Mouse (Mus musculus) intestine, embryonic 16.5 days (tissue): ENCODE results near the gene Ppp4r4. TPM values are rescaled to one million over a fixed set of nuclear protein-coding genes. Genes with fewer than 3 reads are reported as not detected.
"Not testable (repeated sequence)": the region's sequence is repeated elsewhere in the genome, so short reads cannot be mapped to it uniquely, and the experiment has no call there.

Source experiments
- ATAC-seq: fragments of 200-750 bp; cut with Nextera tagmentation; 2 replicates; pipeline ENCODE4 v1.8.0; 2017; ENCODE audit warnings: moderate TSS enrichment, moderate library complexity
- H3K27ac ChIP-seq: fragments of 300-500 bp; sonication (generic); 2 replicates; pipeline ENCODE4 v1.5.1; 2014; ENCODE audit warnings: mild to moderate bottlenecking, low read length
- H3K27me3 ChIP-seq: fragments of 300-500 bp; sonication (generic); replicated peaks from 2 replicates; pipeline ENCODE4 v1.6.1; 2014; ENCODE audit warnings: low read length, control low read depth, mixed read lengths; ENCODE audit not compliant: control insufficient read depth, insufficient read depth
- H3K36me3 ChIP-seq: fragments of 300-500 bp; sonication (generic); 2 replicates; pipeline ENCODE4 v1.6.1; 2014; ENCODE audit warnings: low read length, control low read depth; ENCODE audit not compliant: control insufficient read depth, insufficient read depth
- H3K4me1 ChIP-seq: fragments of 300-500 bp; sonication (generic); 2 replicates; pipeline ENCODE4 v1.6.1; 2014; ENCODE audit warnings: low read length, control low read depth, mixed read lengths; ENCODE audit not compliant: control insufficient read depth, insufficient read depth
- H3K4me2 ChIP-seq: fragments of 300-500 bp; sonication (generic); 2 replicates; pipeline ENCODE4 v1.6.1; 2014; ENCODE audit warnings: low read depth, low read length, control low read depth
- H3K4me3 ChIP-seq: fragments of 300-500 bp; sonication (generic); 2 replicates; pipeline ENCODE4 v1.5.1; 2014; ENCODE audit warnings: mild to moderate bottlenecking, low read length
- H3K9ac ChIP-seq: fragments of 300-500 bp; sonication (generic); 2 replicates; pipeline ENCODE4 v1.6.1; 2014; ENCODE audit warnings: low read depth, low read length
- H3K9me3 ChIP-seq: fragments of 300-500 bp; sonication (generic); 2 replicates; pipeline ENCODE4 v1.6.1; 2016; ENCODE audit warnings: low read length, control low read depth; ENCODE audit not compliant: control insufficient read depth
- WGBS: fragments of 180-500 bp; shearing (Covaris S2); extraction: QIAGEN DNeasy Blood & Tissue Kit; methylation state at CpG from one replicate; pipeline ENCODE4 v1.1.7; 2014; 5-methylcytosine and 5-hydroxymethylcytosine counted together
- polyA plus RNA-seq: library from polyadenylated mRNA; unstranded; fragments of >200 nt; fragmentation: Nextera tagmentation; extraction: Ambion mirVana; gene quantifications from 2 replicates; pipeline ENCODE4 v1.2.1, GENCODE M21; 2015

Gene Ppp4r4
- polyA plus RNA-seq, 1 experiment from 2014 or later, result 0.76 TPM

DNA sequence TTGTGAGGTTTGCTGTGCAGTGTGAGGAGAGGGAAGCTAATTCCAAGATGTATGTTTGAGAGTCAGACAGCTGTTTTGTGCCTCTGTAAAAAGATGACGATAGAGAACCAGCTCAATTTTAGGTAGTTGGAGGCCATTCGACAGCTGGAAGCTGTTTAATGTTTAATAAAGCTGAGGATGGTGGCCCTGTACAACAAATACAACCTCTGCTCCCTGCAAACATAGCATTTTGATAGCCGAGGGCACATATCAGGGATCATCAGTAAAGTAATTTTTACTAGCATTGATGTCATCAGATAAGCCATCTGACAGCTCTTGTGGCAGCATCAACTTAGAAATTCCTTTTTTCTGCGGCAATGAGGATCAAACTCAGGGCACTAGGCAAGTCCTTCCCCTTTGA, 19.3 kb downstream of the Ppp4r4 start:
- Histone ChIP-seq H3K9me3 (no peaks in the 10 kb centered on the region), H3K4me2 (no peak overlapping the region), H3K9ac (no peak overlapping the region), H3K4me1 (no peaks in the 10 kb centered on the region), H3K36me3 (no peaks in the 10 kb centered on the region), H3K27ac (no peak overlapping the region), H3K27me3 (no peaks in the 10 kb centered on the region), H3K4me3 (no peak overlapping the region)
- no peak for ATAC-seq
- 49% methylated on average over 4 of the region's 4 CpGs for WGBS

DNA sequence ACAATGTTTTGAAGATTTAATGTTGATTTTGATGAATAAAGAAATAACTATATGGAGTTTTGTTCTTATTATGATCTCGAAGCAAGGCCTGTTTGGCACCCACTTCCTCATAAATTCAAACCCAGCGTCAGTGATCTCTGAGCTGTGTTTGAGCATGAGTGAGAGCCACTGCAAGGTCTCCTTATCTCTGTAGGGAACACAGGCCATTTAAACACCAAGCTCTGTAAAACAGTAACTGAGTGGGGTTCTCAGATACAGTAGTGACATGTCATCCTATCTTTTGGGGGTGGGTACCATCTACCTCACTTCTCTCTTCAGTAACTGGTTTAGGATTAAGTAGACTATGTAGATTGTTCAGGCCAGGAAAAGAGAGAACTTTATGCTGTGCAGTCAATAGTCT, 20.4 kb downstream of the Ppp4r4 start:
- WGBS, result 53% methylated on average over 2 of the region's 2 CpGs
- H3K9ac ChIP-seq, result no peak overlapping the region
- H3K36me3 ChIP-seq, result no peaks in the 10 kb centered on the region
- H3K4me2 ChIP-seq, result no peak overlapping the region
- no peak overlapping the region for H3K4me3 ChIP-seq
- H3K27me3 ChIP-seq, result no peaks in the 10 kb centered on the region
- no peaks in the 10 kb centered on the region for H3K9me3 ChIP-seq
- ATAC-seq, result no peak
- no peaks in the 10 kb centered on the region for H3K4me1 ChIP-seq
- no peak overlapping the region for H3K27ac ChIP-seq

DNA sequence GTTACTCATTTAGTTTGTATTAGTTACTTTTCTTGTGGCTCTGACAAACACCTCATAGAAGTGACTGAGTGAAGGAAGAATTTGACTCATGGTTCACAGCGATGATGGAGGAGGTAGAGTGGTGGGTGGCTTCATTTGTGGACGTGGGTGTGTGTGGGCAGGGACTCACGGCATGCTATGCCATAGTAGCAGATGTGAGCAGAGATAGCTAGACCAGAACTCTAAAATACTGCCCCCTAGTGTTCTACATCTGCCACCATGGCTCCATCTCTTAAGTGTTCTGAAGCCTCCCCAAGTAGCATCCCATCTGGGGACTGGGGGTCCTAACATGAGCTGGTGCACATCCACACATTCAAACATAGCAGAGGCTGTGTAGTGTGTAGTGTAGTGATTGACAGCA, 21.4 kb downstream of the Ppp4r4 start:
- no peak overlapping the region for H3K27ac ChIP-seq

DNA sequence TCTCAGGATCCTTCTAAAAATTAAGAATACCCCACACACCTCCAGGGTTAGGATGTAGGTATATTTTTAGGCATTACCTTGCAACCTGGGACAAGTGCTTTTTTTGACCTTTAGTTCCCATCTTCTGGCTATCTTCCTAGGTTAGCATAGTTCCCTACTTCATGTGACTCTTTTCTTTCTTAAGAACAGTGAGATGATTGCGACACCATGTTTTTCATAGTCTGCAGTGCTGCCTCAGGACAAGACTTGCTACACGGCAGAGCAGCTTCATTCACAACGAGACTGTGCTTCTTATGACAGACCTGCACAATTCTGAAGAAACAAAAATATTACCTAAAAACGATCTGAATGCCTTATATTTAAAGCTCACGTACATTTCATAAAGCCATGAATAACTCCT, 24.8 kb downstream of the Ppp4r4 start:
- Histone ChIP-seq H3K4me2 (no peak overlapping the region), H3K36me3 (no peaks in the 10 kb centered on the region), H3K27ac (no peak overlapping the region), H3K4me3 (no peak overlapping the region), H3K9ac (no peak overlapping the region), H3K4me1 (no peaks in the 10 kb centered on the region), H3K9me3 (no peaks in the 10 kb centered on the region), H3K27me3 (no peaks in the 10 kb centered on the region)
- no peak for ATAC-seq
- WGBS, result 91% methylated on average over 5 of the region's 5 CpGs

More for the DNA sequence above, 21.4 kb downstream of the Ppp4r4 start:
- no peak overlapping the region for H3K9ac ChIP-seq
- no peaks in the 10 kb centered on the region for H3K9me3 ChIP-seq
- no peaks in the 10 kb centered on the region for H3K36me3 ChIP-seq
- 78% methylated on average over 3 of the region's 3 CpGs for WGBS
- H3K4me3 ChIP-seq, result no peak overlapping the region
- H3K4me2 ChIP-seq, result no peak overlapping the region
- H3K27me3 ChIP-seq, result no peaks in the 10 kb centered on the region
- H3K4me1 ChIP-seq, result no peaks in the 10 kb centered on the region
- ATAC-seq, result no peak

DNA sequence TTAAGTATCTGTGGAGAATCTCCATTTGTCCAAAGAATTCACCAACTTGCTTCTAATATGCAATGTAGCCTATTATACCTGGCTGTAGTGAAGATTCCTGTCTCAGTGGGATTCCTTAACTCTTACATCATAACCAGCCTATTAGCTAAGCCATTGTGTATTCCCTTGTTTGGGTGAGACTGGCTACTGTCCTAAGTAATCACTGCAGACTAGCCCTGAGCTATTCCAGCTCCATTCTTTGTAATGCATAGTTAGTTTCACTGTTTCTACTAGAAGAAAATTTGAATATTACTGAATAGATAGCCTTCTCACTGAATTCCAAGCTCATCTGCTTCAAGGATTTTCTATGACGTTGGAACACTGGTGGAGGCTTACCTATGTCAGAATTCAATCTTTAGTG, 32.6 kb downstream of the Ppp4r4 start:
- Histone ChIP-seq H3K4me2 (no peak overlapping the region), H3K9ac (no peak overlapping the region), H3K27ac (no peak overlapping the region), H3K4me3 (no peak overlapping the region), H3K9me3 (no peaks in the 10 kb centered on the region), H3K27me3 (no peaks in the 10 kb centered on the region), H3K36me3 (no peaks in the 10 kb centered on the region), H3K4me1 (no peaks in the 10 kb centered on the region)
- ATAC-seq, result no peak
- WGBS, result 71% methylated on average over 1 of the region's 1 CpGs

DNA sequence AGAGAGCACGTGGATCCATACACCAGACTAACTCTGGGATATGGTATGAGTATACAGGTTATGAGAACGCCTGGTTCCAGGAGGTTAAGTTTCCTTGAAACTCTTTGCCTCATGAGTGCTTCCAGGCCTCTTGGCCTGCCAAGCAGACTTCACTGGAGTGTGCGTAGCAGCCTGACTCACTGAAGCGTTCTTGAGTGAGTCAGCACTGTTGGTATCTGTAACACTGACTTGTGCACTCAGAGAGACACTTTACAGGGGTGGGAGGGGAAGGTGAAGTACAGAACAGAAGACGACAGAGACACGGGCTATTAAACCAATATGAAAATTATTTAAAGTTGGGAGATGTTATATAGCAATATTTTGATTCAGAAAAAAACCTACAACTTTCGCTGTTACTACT, 33.1 kb downstream of the Ppp4r4 start:
- ATAC-seq, result no peak
- no peaks in the 10 kb centered on the region for H3K9me3 ChIP-seq
- no peaks in the 10 kb centered on the region for H3K4me1 ChIP-seq
- no peak overlapping the region for H3K4me3 ChIP-seq
- 84% methylated on average over 7 of the region's 7 CpGs for WGBS
- H3K27ac ChIP-seq, result no peak overlapping the region
- no peak overlapping the region for H3K9ac ChIP-seq
- H3K4me2 ChIP-seq, result no peak overlapping the region
- no peaks in the 10 kb centered on the region for H3K36me3 ChIP-seq
- H3K27me3 ChIP-seq, result no peaks in the 10 kb centered on the region

DNA sequence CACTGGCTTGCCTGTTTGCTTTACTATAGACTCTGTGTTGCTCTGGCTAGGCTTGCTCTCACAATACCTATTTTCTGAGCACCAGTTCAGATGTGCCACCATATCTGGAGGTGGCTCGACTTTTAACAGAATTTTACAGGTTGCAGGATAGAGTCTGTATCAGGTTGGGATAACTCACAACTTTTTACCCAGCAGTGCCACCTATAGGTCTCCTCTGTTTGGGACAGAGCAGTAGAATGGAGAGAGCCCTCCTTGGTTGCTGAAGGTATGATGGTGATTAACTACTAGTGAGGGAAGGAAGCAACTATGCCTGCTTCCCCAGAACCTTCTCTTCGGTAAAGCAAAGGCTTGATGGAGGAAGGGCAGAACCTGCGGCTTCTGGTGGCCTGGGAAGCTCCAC, 35.0 kb downstream of the Ppp4r4 start:
- WGBS, result 56% methylated on average over 3 of the region's 3 CpGs
- no peak for ATAC-seq
- H3K4me2 ChIP-seq, result no peak overlapping the region
- no peaks in the 10 kb centered on the region for H3K9me3 ChIP-seq
- no peaks in the 10 kb centered on the region for H3K4me1 ChIP-seq
- H3K27me3 ChIP-seq, result no peaks in the 10 kb centered on the region
- no peak overlapping the region for H3K27ac ChIP-seq
- H3K9ac ChIP-seq, result no peak overlapping the region
- H3K4me3 ChIP-seq, result no peak overlapping the region
- H3K36me3 ChIP-seq, result no peaks in the 10 kb centered on the region

DNA sequence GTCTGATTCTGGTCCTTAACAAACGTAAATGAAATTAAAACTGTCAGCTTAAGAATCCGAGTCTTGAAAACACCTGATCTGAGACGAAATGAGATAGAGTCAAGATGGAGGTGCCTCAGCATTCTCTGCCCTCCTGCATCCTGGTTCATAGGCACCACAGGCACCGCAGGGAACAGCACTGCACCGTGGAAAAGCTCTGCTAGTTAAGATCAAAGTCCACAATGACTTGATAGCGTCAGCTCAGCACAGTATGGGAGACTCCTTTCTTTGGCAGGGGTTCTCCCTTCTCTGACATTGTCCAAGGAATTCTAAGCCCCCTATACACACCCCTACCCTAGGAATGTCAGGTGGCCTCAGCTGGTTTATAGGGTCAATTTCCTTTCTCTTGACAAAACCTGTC, 37.6 kb downstream of the Ppp4r4 start:
- no peaks in the 10 kb centered on the region for H3K4me1 ChIP-seq
- WGBS, result 49% methylated on average over 6 of the region's 6 CpGs
- H3K36me3 ChIP-seq, result no peaks in the 10 kb centered on the region
- H3K9me3 ChIP-seq, result no peaks in the 10 kb centered on the region
- H3K27me3 ChIP-seq, result no peaks in the 10 kb centered on the region
- no peak overlapping the region for H3K4me2 ChIP-seq
- no peak overlapping the region for H3K9ac ChIP-seq
- ATAC-seq, result peak; percentile 62; the same call in 1 of the 2 replicates
- H3K4me3 ChIP-seq, result no peak overlapping the region
- H3K27ac ChIP-seq, result no peak overlapping the region

DNA sequence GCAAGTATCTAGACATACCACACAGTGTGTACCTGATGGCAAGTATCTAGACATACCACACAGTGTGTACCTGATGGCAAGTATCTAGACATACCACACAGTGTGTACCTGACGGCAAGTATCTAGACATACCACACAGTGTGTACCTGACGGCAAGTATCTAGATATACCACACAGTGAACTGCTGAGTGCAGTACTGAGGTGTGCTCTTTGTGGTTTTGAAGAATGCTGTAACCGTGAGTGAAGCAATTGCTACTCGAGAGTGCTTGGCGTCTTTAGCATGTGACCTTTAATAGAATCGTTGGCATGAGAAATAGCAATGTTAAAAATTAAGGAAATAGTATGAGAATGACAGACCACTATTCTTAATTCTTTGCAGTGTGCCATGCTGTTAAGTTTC, 46.1 kb downstream of the Ppp4r4 start:
- ATAC-seq, H3K9ac ChIP-seq, H3K4me3 ChIP-seq, H3K4me1 ChIP-seq, H3K27ac ChIP-seq, H3K9me3 ChIP-seq, H3K27me3 ChIP-seq, H3K4me2 ChIP-seq, H3K36me3 ChIP-seq: not testable (repeated sequence)
- 93% methylated on average over 6 of the region's 6 CpGs for WGBS

DNA sequence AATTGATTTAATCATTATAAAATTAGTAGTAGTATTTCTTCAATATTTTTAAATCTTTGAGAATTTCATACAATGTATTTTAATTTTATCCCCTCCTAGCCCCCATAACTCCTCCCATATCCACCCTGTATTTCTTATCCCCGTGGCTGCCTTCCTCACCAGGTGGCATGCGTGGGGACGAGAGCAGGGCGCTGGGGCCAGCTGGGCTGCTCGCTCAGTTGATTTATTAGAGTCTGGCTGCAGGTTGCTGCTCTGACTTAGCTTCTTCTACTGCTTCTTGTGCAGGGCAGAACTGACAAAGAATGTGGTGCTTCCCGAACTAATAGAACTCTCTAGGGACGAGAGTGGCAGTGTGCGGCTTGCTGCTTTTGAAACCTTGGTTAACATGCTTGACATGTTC, 51.7 kb downstream of the Ppp4r4 start:
- Histone ChIP-seq H3K9me3 (no peaks in the 10 kb centered on the region), H3K36me3 (no peaks in the 10 kb centered on the region), H3K4me3 (no peak overlapping the region), H3K4me1 (no peaks in the 10 kb centered on the region), H3K27me3 (no peaks in the 10 kb centered on the region), H3K27ac (no peak overlapping the region), H3K9ac (no peak overlapping the region), H3K4me2 (no peak overlapping the region)
- no peak for ATAC-seq
- 69% methylated on average over 8 of the region's 8 CpGs for WGBS
